Mouse (Mus musculus): Measurements from ENCODE around the gene Ttc25. TPM values are rescaled to one million over a fixed set of nuclear protein-coding genes. Genes with fewer than 3 reads are reported as not detected.
"Not testable (repeated sequence)": the region's sequence is repeated elsewhere in the genome, so short reads cannot be mapped to it uniquely, and the experiment has no call there.

The Ttc25 gene
- polyA plus RNA-seq, 1 experiment from 2014 or later, result 0.24 TPM

DNA sequence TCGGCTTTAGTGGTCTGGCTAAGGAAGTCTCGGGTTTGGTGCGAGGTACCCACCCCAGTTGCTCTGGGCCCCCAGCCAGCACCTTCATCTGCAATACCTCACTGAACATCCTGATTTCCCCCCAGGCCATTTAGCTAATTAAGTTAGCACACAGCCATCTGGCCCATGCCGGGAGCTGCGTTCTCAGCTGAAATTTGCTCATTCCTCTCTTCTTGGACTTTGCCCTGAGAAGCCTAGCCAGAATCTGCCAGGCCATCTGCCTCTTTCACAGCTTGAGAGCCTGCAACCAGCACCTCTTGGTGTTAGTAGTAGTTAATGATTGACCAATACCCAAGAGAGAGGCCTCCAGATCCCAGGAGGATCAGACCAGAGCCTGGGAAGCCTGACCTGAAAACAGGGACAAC, 27.2 kb upstream of the Ttc25 start:
- no peak overlapping the region for H3K9ac ChIP-seq
- peak; percentile 84 for ATAC-seq (ENCODE audit: insufficient read depth, low FRiP score, low read depth)

DNA sequence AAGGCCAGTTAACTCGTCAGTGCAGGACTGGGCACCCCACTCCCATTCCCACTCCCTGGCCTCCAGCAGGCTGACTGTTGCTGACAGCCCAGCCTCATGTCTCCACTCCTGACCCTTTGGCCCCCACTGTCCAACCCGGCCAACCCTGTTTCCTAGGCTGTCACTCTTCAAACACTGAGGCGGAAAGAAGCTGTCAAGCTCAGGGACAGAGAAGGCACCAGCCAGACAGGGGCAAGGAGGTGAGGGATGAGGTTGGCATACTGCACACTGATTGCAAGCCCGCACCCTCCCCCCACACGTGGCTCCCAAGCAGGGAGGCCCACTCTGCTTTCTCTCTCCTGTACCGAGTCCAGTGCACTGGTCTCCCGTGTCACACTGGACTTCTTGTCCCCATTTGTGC, 26.2 kb upstream of the Ttc25 start:
- Histone ChIP-seq H3K36me3 (peaks cover 62% of the 10 kb centered on the region), H3K4me2 (no peak overlapping the region), H3K4me3 (replicated peaks) (no peak overlapping the region), H3K27me3 (replicated peaks) (no peaks in the 10 kb centered on the region), H3K9me3 (no peaks in the 10 kb centered on the region), H3K4me1 (peaks cover 12% of the 10 kb centered on the region; the same call in 1 of the 2 replicates), H3K27ac (peak overlapping the region; percentile 42), H3K9ac (no peak overlapping the region)
- WGBS, result 58% methylated on average over 7 of the region's 7 CpGs
- ATAC-seq (ENCODE audit: insufficient read depth, low FRiP score, low read depth), result no peak

More for the DNA sequence above, 27.2 kb upstream of the Ttc25 start:
- 57% methylated on average over 5 of the region's 5 CpGs for whole genome bisulfite sequencing
- Histone ChIP-seq H3K4me1 (peaks cover 12% of the 10 kb centered on the region; the same call in 1 of the 2 replicates), H3K4me3 (replicated peaks) (no peak overlapping the region), H3K36me3 (peaks cover 61% of the 10 kb centered on the region), H3K4me2 (no peak overlapping the region), H3K9me3 (no peaks in the 10 kb centered on the region), H3K27me3 (replicated peaks) (no peaks in the 10 kb centered on the region), H3K27ac (peak overlapping the region; percentile 42; the same call in 1 of the 2 replicates)

DNA sequence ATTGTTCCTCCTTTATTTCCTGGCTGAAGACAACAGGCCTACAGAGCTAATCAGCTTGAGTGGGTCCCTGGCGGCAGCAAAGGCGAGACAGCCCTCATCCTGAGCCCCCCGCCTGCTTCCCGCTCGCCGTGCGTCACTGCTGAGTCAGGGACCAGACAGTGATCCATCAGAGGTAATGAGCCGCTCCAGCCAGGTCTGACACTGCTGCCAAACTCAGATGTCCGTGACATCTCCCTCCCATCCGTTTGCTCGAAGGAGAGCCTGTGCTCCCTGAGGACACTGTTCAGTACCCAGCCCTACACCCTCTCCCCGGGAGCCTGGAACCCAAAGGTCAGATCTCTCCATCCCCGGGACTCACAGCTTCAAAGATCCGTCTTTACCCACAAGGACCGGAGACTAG, 24.6 kb upstream of the Ttc25 start:
- H3K9me3 ChIP-seq, result no peaks in the 10 kb centered on the region
- ATAC-seq (ENCODE audit: insufficient read depth, low FRiP score, low read depth), result no peak
- 64% methylated on average over 15 of the region's 15 CpGs for WGBS
- no peak overlapping the region for H3K4me3 ChIP-seq (replicated peaks)
- H3K27me3 ChIP-seq (replicated peaks), result no peaks in the 10 kb centered on the region
- no peak overlapping the region for H3K4me2 ChIP-seq
- H3K27ac ChIP-seq, result no peak overlapping the region
- peaks cover 48% of the 10 kb centered on the region for H3K36me3 ChIP-seq
- peaks cover 14% of the 10 kb centered on the region for H3K4me1 ChIP-seq
- no peak overlapping the region for H3K9ac ChIP-seq

DNA sequence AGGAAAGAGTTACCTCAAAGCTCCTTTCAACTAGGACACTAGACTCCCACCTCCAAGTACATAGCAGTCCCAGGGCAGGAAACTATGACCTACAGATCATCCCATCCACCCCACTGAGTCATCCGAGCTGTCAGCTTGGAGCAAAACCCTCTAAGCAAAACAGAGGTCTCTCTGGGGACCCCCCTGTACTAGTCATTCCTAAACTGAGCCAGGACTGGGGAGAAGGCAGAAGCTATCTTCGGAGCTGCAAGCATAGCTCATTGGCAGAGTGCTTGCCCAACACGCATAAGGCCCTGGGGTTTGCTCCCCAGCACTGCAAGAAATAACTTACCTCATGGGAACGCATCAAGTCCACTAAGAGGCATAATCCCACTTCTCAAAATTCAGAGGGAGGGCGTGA, 21.0 kb upstream of the Ttc25 start:
- peaks cover 10% of the 10 kb centered on the region for H3K4me1 ChIP-seq
- peak overlapping the region; percentile 75; the same call in 1 of the 2 replicates for H3K4me2 ChIP-seq
- WGBS, result 73% methylated on average over 5 of the region's 5 CpGs
- H3K4me3 ChIP-seq (replicated peaks), result peak overlapping the region; percentile 83; the same call in 1 of the 2 replicates
- no peaks in the 10 kb centered on the region for H3K9me3 ChIP-seq
- H3K36me3 ChIP-seq, result peaks cover 36% of the 10 kb centered on the region
- H3K27ac ChIP-seq, result no peak overlapping the region
- H3K9ac ChIP-seq, result no peak overlapping the region
- H3K27me3 ChIP-seq (replicated peaks), result no peaks in the 10 kb centered on the region
- no peak for ATAC-seq (ENCODE audit: insufficient read depth, low FRiP score, low read depth)

DNA sequence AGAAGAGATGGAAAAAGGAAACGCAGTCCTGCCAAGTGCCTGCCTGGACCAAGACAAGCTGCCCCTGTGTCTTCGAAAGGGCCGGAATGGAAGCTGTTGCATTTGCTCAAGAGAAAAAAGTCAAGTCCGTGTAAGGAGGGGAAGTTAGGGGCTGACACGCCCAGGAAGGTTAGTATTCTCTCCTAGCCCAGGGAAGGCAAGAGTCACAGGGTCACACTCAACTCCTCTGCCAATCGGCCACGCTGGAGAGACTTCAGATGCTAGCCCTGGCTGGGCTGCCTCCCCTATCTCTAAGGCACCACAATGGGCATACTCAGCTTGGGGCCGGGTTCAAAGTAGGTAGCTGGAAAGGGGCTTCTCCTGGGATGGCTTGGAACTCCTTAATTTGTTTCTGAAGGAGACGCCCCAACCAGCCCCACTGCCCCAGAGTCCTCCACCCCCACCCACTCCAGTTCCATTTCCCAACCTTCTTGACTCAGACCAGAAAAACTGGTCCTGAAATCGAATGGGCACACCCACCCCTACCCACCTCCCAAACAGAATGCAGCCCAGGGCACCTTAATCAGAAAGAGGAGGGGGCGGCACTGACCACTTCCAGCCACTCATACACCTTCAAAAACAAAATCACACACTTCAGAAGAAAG, 20.3 kb upstream of the Ttc25 start:
- ATAC-seq (ENCODE audit: insufficient read depth, low FRiP score, low read depth), result no peak
- no peaks in the 10 kb centered on the region for H3K27me3 ChIP-seq (replicated peaks)
- 40% methylated on average over 11 of the region's 11 CpGs for WGBS
- peak overlapping the region; percentile 83 for H3K4me3 ChIP-seq (replicated peaks)
- H3K9me3 ChIP-seq, result no peaks in the 10 kb centered on the region
- peak overlapping the region; percentile 75 for H3K4me2 ChIP-seq
- peak overlapping the region; percentile 23 for H3K27ac ChIP-seq
- H3K4me1 ChIP-seq, result peaks cover 10% of the 10 kb centered on the region
- H3K9ac ChIP-seq, result no peak overlapping the region
- H3K36me3 ChIP-seq, result peaks cover 28% of the 10 kb centered on the region

DNA sequence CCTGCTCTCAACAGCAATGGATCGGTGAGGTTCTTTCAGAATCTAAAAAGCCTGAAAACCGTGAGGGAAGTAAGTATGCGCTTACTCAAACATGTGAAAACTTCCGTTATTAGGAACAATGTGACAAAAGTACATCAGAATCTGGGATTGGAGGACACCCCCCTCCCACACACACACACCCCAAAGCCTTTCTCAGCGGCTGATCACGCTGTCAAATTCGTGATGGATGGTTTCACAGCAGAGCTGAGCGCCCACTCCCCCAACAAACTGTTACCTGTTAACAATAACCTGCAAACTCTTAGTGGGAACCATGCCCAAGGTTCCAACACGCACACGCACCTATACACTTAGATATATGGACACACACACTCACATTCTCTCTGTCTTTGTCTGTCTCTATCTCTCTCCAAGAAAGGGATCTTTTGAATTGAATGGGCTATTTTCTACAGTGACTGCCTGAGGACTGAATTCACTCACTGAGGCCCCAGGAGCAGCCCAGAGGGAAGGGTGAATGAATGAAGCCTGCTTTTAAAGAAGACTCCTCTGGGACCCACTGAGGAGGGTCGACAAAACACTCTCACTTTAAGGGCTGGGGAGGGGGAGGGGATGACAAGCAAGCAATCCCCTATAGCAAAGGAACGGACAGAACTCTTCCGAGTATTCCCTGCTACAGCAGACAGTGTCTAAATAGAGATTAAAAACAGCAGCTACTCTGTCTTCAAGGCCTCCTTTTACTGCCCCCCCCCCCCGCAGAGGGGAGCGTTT, 19.2 kb upstream of the Ttc25 start:
- ATAC-seq (ENCODE audit: insufficient read depth, low FRiP score, low read depth), result no peak
- H3K9me3 ChIP-seq, result no peaks in the 10 kb centered on the region
- H3K27me3 ChIP-seq (replicated peaks), result no peaks in the 10 kb centered on the region
- H3K4me1 ChIP-seq, result peaks cover 10% of the 10 kb centered on the region
- WGBS, result 14% methylated on average over 15 of the region's 15 CpGs
- H3K4me2 ChIP-seq, result peak overlapping the region; percentile 75
- H3K27ac ChIP-seq, result no peak overlapping the region
- peaks cover 23% of the 10 kb centered on the region for H3K36me3 ChIP-seq
- H3K9ac ChIP-seq, result peak overlapping the region; percentile 69; the same call in 1 of the 2 replicates
- H3K4me3 ChIP-seq (replicated peaks), result peak overlapping the region; percentile 83

DNA sequence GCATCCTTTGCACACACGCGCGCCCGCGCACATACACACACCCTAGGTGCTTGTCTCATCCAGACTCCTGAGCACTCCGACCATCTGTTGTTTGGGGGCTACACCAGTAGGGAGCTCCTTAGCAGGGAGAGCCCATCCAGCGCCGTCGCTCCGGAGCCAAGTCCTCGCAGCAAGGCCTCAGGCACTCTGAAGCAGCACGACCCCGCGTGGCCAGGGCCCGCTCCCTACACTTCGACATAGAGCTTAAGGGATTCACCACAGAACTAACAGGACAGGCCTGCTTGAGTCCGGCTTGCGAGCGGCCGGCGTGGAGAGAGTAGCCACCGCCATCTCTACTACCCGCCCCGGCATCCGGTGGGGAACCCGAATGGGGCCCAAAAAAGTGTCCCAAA, 18.3 kb upstream of the Ttc25 start:
- under 1% methylated on average over 26 of the region's 26 CpGs for WGBS
- no peaks in the 10 kb centered on the region for H3K9me3 ChIP-seq

DNA sequence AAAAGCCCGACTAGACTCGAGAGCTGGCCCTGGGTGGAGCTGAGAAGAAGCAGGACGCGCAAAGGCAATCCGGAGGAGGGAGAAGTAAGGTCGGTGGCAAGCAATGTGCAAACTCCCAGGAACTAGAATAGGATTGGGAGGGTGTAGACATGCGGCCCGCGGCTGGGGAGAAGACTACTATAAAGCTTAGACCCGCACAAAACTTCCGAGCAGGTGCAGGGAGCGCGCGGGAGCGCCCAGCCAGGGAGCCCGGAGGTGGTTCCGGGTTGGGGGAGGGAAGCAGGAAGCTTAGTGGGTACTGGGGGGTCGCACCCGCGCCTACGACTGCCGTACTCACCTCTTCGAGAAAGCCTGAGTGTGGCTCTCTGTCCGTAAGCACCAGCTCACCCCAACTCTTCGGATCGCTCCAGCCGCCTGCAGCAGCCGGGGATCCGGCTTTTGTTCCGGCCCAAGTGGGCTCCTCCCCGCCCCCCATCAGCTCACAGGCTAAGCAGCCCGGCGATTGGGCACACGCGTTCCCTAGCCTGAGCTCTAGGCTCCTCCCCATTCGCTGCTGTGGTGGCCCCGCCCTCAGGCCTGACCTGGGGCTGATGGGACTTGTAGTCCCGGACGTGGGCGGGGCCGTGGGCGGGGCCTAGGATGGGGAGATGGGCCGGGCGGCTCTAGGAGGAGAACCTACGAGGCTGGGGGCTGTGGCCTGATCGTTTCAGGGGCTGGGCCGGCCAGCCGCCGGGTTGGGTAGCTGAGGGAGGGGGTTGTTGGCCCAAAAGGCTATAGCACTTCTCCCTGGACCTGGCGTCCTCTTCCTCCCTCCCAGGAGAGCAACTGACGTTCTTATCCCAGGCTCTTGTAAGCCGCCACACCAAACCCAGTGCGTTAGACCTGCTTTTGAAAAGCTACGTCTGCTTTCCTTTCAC, 17.7 kb upstream of the Ttc25 start, which contains the start of gene Acly:
Gene Acly (minus strand): TSS at position 543 of the 917 bp plus-strand sequence.
- Histone ChIP-seq H3K4me2 (peak within 1 kb of the TSS; percentile 90), H3K9ac (peak within 1 kb of the TSS; percentile 69), H3K36me3 (peaks cover 12% of the 10 kb centered on the region), H3K4me1 (peaks cover 10% of the 10 kb centered on the region), H3K27ac (peak within 1 kb of the TSS; percentile 94), H3K4me3 (replicated peaks) (peak within 1 kb of the TSS; percentile 83), H3K27me3 (replicated peaks) (no peaks in the 10 kb centered on the region), H3K9me3 (no peaks in the 10 kb centered on the region)
- ATAC-seq (ENCODE audit: insufficient read depth, low FRiP score, low read depth), result peak; percentile 99
- WGBS, result under 1% methylated on average over 54 of the region's 54 CpGs

More for the DNA sequence above, 18.3 kb upstream of the Ttc25 start:
- Histone ChIP-seq H3K9ac (peak overlapping the region; percentile 69), H3K4me3 (replicated peaks) (peak overlapping the region; percentile 83), H3K27ac (peak overlapping the region; percentile 94), H3K27me3 (replicated peaks) (no peaks in the 10 kb centered on the region), H3K4me1 (peaks cover 10% of the 10 kb centered on the region), H3K4me2 (peak overlapping the region; percentile 75), H3K36me3 (peaks cover 16% of the 10 kb centered on the region)
- ATAC-seq (ENCODE audit: insufficient read depth, low FRiP score, low read depth), result 0 out of 2 replicates have a peak, but pooled peaks have one; percentile 2

DNA sequence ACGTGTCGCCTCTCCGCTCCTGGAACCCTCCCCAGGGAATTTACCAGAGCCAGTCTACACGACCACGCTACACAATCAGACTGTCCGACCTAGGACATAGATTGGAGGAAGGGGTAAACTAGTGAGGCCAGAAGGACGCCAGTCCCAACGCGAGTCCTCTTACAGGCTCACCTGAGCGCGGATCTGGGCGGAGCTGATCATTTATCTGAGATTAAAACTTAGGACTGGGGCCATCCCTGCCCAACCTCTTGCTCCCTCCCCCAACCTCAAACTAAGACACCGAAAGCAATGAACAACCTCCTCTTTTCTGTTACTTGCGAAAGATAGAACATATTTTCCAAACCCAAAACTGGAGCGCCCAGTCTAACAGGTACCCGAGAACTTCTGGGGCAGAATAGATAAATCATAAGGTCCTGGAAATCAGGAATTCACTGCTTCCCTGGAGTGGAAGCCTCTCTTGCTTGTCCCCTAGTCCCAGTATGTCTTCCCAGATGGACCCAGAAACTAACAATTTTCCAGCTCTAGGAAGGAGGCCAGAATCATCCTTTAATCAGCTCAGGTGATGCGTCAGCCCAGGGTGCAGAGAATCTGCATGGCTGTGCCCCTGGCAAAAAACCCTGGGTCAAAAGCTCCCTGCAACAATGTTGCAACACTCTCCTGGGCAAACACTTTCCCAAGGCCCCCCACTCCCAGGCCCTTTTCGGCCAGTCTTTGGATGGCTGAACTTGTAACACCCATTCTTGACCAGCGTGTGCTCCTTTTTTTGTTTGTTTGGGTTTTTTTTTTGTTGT, 16.8 kb upstream of the Ttc25 start:
- WGBS, result 26% methylated on average over 19 of the region's 19 CpGs
- Histone ChIP-seq H3K9ac (peak overlapping the region; percentile 40; the same call in 1 of the 2 replicates), H3K4me1 (peaks cover 10% of the 10 kb centered on the region), H3K4me3 (replicated peaks) (peak overlapping the region; percentile 83), H3K27me3 (replicated peaks) (no peaks in the 10 kb centered on the region), H3K4me2 (peak overlapping the region; percentile 90), H3K36me3 (peaks cover 3% of the 10 kb centered on the region; the same call in 1 of the 2 replicates), H3K27ac (peak overlapping the region; percentile 87), H3K9me3 (no peaks in the 10 kb centered on the region)
- no peak; the same call in 1 of the 2 replicates for ATAC-seq (ENCODE audit: insufficient read depth, low FRiP score, low read depth)

DNA sequence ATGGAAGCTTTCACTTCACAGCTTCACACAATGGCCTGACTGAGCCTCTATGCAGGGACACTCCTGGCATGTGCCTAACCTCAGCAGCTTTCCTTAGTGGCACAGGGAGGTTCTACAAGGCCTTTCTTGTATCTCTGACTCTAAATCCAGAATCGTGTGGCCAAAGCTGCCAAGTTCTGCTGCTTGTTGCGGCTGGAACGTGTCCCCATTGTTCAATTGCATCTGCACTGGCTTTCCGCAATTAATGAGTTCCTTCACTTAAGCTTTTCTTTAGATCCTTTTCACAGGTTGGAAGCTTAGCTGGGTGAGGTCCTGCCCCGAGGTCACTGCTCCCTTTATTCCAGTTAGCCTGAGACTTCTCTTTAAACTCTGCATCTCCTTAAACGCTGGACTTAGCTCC, 11.5 kb upstream of the Ttc25 start:
- H3K27me3 ChIP-seq (replicated peaks), result no peaks in the 10 kb centered on the region
- H3K36me3 ChIP-seq, result no peaks in the 10 kb centered on the region
- H3K4me2 ChIP-seq, result no peak overlapping the region
- H3K4me1 ChIP-seq, result no peaks in the 10 kb centered on the region
- 81% methylated on average over 6 of the region's 6 CpGs for WGBS
- no peaks in the 10 kb centered on the region for H3K9me3 ChIP-seq
- ATAC-seq (ENCODE audit: insufficient read depth, low FRiP score, low read depth), result no peak
- no peak overlapping the region for H3K4me3 ChIP-seq (replicated peaks)
- H3K27ac ChIP-seq, result no peak overlapping the region
- H3K9ac ChIP-seq, result no peak overlapping the region

DNA sequence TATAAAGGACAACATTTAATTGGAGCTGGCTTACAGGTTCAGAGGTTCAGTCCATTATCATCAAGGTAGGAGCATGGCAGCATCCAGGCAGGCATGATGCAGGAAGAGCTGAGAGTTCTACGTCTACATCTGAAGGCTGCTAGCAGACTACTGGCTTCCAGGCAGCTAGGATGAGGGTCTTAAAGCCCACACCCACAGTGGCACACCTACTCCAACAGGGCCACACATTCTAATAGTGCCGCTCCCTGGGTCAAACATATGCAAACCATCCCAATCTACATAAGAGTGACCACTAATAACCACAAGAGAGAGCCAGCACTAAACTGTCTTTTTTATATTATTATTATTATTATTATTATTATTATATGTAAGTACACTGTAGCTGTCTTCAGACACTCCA, 11.0 kb upstream of the Ttc25 start:
- WGBS, result 79% methylated on average over 2 of the region's 2 CpGs
- ATAC-seq (ENCODE audit: insufficient read depth, low FRiP score, low read depth), result not testable (repeated sequence)

More for the DNA sequence above, 11.0 kb upstream of the Ttc25 start:
- not testable (repeated sequence) for H3K9ac ChIP-seq; H3K4me1 ChIP-seq; H3K27me3 ChIP-seq (replicated peaks); H3K9me3 ChIP-seq; H3K4me2 ChIP-seq; H3K4me3 ChIP-seq (replicated peaks); H3K36me3 ChIP-seq; H3K27ac ChIP-seq
